Mouse (Mus musculus) myocyte (in vitro differentiated cells): ENCODE data around the gene Heatr6.
A peak's percentile ranks its signal among the peaks of the same experiment; 100 is the strongest.

Experiments used
- CEBPB ChIP-seq: IDR thresholded peaks from 2 replicates; pipeline ENCODE4 v1.6.1; 2011; ENCODE audit warnings: mild to moderate bottlenecking, moderate library complexity; ENCODE audit not compliant: poor library complexity, insufficient read depth, severe bottlenecking
- POLR2A ChIP-seq: IDR thresholded peaks from one replicate; pipeline ENCODE4 v1.6.1; 2011; ENCODE audit warnings: low read depth, mild to moderate bottlenecking, control low read depth, moderate library complexity; ENCODE audit not compliant: insufficient read length
- POLR2AphosphoS2 ChIP-seq: IDR thresholded peaks from one replicate; pipeline ENCODE4 v1.6.1; 2011; ENCODE audit warnings: low read depth, control low read depth; ENCODE audit not compliant: insufficient read length
- TCF12 ChIP-seq: IDR thresholded peaks from one replicate; pipeline ENCODE4 v1.6.1; 2011; ENCODE audit warnings: mild to moderate bottlenecking, control low read depth; ENCODE audit not compliant: poor library complexity, insufficient read depth, severe bottlenecking
- TCF3 ChIP-seq: IDR thresholded peaks from one replicate; pipeline ENCODE4 v1.6.1; 2011; ENCODE audit warnings: low read depth, control low read depth; ENCODE audit not compliant: insufficient read length

GRCm38 (mm10) chr11:83783931-83784600 is 30.6 kb downstream of the Heatr6 start:
- no peak for TF ChIP-seq CEBPB
- peak; percentile 43 for TF ChIP-seq POLR2A
- no peak for TF ChIP-seq TCF12
- peak; percentile 90 for TF ChIP-seq POLR2AphosphoS2
- TF ChIP-seq TCF3 = no peak
